Mouse (Mus musculus): ENCODE results near the gene Gm43518.

Gm43518 gene

DNA sequence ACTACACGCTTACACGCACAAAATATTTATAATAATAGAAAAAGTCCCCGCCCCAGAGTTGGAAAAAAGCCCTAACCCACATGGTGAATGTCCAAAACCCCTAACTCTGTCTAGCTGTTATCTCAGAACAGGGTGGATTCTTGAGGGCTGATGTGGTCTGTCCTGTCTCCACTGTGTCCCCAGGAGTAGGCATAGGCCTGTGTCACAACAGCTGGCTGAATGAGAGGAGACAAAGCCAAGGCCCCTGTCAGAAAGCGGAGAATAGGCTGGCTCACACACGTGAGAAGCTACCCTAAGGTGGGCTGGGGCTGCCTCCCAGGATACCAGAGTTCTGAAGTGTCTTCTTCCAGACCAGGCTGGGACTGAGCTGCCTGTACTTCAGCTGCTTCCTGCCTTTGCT lies 50.9 kb downstream of the Gm43518 start:
- DNase-seq (ENCODE audit: low read depth, low spot score) = no peak

DNA sequence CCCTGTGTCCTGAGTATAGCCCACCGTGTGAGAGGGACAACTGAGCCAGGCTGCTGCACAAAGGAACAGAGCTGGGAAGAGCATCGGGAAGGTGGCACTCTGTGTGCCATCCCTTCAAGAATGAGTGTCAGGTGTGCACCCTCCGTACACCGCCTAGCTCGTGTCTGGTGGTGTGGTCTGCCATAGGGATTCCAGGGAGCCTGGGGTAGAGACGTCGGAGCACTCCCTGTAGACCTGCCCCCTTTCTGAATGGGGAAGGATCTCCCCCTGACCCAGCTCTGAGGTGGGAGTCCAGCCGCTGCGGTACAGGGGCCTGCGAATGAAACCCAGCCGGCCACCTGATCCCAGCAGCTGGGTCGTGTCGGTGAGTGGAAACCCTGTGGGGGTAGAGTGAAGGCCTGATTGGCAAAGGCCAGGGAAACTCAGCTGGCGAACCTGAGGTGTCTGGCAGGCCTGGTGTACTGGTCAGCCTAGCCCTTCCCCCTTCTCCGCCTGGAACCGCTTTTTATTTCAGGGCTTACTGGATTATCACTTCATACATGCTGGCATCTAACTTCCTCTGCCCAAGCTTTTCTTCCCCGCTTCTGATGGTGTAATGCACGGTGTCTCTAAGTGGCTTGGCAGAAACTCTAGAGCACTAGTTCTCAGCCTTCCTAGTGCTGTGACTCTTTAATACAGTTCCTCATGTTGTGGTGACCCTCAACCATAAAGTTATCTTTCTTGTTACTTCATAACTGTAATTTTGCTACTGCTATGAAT lies 52.2 kb downstream of the Gm43518 start:
- no peak for DNase-seq (ENCODE audit: low read depth, low spot score)

DNA sequence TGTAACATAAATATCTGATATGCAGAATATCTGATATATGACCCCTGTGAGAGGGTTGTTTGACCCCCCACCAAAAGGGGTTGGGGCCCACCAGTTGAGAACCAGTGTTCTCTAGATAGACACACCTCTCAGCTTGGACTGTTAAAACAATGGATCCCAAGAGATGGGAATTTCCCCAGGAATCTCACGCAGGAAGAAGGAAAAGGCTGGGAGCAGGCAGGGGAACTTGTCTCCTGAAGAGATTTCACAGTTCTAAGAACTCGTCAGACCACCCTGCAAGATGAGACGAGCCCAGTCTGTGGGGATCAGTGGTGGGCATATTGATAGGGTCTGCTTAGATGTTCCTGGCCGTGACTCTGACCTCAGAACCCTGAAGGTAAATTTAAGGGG lies 52.8 kb downstream of the Gm43518 start:
- DNase-seq (ENCODE audit: low read depth, low spot score) = no peak

DNA sequence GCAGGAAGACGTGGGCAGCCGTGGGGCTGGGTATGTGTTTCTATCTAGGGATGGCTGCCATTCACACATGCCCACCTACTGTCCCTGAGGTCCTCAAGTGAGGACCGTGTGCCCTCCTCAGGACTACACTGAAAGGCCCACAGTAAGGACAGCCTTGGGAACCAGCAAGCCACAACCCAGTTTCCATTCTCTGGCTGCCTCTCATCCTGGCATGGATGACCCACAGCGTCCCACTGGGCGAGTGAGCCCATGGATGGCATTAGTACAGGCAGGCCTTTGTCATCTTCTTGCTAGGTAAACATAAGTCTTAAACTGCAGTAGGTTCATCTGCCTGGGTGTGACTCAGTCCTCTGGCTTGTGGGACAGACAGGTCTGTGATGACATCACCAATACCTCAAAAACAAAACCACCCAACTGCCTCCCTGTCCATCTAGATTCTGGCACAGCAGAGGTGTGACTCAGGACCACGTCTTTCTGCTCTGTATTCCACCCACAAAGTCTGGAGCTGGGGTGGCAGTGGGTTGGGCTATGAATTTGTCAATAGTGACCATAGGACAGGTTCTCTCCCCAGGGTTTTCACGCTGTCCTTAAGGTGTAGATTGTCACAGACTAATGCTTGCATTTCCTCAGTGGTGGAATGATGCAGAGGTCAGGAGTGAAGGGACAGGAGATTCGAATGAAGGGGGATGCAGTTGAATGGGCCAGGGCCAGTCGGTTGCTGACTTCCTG lies 53.5 kb downstream of the Gm43518 start:
- DNase-seq (ENCODE audit: low read depth, low spot score) = peak; percentile 62

DNA sequence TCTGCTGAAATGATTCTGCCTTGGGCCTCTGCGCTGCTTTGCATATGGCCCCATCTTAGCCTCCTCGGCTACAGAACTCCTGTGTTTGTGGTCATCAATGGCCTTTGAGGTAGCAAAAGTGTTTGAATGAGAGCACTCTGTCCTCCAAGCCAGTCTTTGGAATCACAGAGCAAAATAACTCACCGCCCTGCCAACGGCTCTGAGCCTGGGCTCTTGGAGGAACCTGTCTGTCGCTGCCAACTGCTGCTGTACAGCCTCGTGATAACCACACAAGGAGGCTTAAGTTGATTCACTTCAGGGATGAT lies 54.0 kb downstream of the Gm43518 start:
- peak; percentile 74 for DNase-seq (ENCODE audit: low read depth, low spot score)

DNA sequence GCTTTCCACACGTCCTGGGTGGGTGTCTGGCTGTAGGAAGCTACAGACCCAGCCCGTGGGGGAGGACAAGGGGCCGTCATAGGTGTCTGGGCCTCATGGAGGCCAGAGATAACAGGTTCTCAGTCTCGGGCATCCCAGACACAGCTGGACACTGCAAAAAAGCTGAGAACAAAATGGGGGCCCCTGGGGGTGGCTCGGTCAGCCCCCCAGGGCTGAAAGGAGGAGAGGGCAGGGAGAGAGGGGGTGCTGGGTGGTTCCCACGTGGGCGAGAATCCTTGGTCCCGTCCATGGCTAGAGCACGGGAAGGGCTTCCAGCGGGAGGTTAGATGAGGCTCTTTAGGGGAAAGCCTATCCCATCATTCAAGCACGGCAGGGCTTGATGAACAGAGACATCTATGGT lies 55.6 kb downstream of the Gm43518 start:
- no peak for DNase-seq (ENCODE audit: low read depth, low spot score)

DNA sequence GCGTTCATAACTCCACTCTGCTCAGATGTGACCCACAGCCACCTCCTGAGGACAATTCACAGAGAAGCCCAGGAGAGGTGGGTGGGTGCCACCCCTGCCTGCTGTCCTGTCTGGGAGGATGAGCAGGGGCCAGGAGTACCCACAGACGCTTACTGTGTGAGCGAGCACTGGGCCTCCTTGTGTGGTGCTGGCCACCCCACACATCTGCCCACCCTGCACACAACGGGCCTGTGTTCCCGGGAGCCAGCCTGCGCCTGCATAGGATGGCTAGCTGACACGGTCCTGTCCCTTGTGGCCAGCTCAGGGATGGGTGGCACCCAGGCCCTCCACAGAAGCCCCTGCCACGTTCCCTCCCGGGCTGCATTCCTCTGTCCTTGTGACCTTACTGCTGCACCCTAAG lies 58.2 kb downstream of the Gm43518 start:
- peak; percentile 84 for DNase-seq (ENCODE audit: low read depth, low spot score)

DNA sequence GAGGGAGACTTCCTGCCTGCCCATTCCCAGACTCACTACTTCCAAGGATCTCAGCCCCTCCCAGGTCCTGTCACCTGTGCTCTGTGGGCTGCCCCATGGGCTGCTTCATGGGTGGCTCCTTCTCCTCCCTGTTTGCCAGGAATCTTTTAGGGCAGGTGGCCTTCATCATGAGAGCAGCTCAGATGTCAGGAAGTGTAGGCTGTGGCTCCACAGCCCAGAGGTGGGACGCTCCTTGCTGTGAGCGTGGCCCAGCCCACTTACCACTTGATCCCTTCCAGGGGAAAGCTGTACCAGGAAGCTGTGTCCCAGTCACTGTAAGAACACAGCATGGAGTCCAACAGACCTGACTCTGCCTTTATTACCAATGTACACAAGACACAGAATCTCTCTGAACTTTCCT lies 59.7 kb downstream of the Gm43518 start:
- DNase-seq (ENCODE audit: low read depth, low spot score) = no peak

DNA sequence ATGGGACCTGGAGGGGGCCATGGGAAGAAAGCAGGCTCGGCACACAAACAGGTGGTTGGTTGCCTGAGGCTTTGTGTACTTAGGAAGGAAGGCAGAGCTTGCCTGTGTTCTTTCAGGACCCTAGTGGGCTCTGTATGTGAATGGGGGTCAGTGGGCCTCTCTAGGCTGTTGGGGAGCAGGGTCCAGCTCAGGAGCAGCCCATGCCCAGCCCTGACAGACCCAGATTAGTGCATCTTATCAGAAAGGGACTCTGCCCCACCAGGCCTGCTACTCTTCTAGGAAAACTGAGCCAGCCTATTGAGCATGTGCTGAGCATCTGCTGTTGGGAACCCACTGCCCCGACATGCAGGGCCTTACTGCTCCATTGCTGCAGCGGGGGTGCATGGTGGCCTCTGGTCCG lies 60.3 kb downstream of the Gm43518 start:
- DNase-seq (ENCODE audit: low read depth, low spot score) = no peak
